Mouse (Mus musculus) kidney, adult 9 months (tissue): ENCODE results near the gene Eprs.

Experiments used
- DNase-seq: peaks from one replicate; pipeline ENCODE4 v3.0.0; 2022

The Eprs gene

GRCm38 (mm10) chr1:185451495-185451894, 88.7 kb downstream of the Eprs start:
- no peak for DNase-seq

GRCm38 (mm10) chr1:185452461-185452860, 89.6 kb downstream of the Eprs start:
- DNase-seq: no peak

GRCm38 (mm10) chr1:185454144-185454543, 91.3 kb downstream of the Eprs start:
- DNase-seq: no peak

GRCm38 (mm10) chr1:185454575-185454954, 91.7 kb downstream of the Eprs start, which contains the start of gene Slc30a10:
Slc30a10 (plus strand) TSS chr1:185454848.
- no peak for DNase-seq

- DNase-seq: no peak
Observed at GRCm38 (mm10) chr1:185454955-185455701, 92.3 kb downstream of the Eprs start.

GRCm38 (mm10) chr1:185456327-185456726, 93.5 kb downstream of the Eprs start:
- no peak for DNase-seq

GRCm38 (mm10) chr1:185460096-185460495, 97.3 kb downstream of the Eprs start:
- no peak for DNase-seq

- DNase-seq: no peak
Observed at GRCm38 (mm10) chr1:185462889-185463288, 100.0 kb downstream of the Eprs start.

GRCm38 (mm10) chr1:185469551-185470021, 106.7 kb downstream of the Eprs start:
- DNase-seq: no peak

GRCm38 (mm10) chr1:185472025-185472720, 109.3 kb downstream of the Eprs start:
- no peak for DNase-seq

GRCm38 (mm10) chr1:185472730-185473129, 109.9 kb downstream of the Eprs start:
- DNase-seq: no peak

- DNase-seq: no peak
Observed at GRCm38 (mm10) chr1:185473437-185473836, 110.6 kb downstream of the Eprs start.
